Mouse (Mus musculus) hematopoietic stem cell, adult 5-6 weeks (primary cell): ENCODE results near the gene Aspg. TPM values are rescaled to one million over a fixed set of nuclear protein-coding genes. Genes with fewer than 3 reads are reported as not detected.

Experiments
- ATAC-seq, 2 experiments: fragments of 125-278 bp in 1 of 2; replicated peaks in 1 of 2; 2 replicates each; pipeline ENCODE4 v1.8.0; 2016 to 2017; ENCODE audit warnings: inconsistent platforms in 2 of 2, mild to moderate bottlenecking in 2 of 2, moderate number of reproducible peaks in 2 of 2, low read depth in 1 of 2, moderate TSS enrichment in 1 of 2; ENCODE audit not compliant: low FRiP score in 2 of 2, poor library complexity in 2 of 2, severe bottlenecking in 2 of 2, insufficient read depth in 1 of 2, low TSS enrichment in 1 of 2
- total RNA-seq: library from RNA; stranded (forward); fragments of 172-1452, 232-1000 nt; gene quantifications from 2 replicates; pipeline ENCODE4 v1.2.3, GENCODE M21; 2017

Gene Aspg
- total RNA-seq, 1 experiment from 2014 or later, result not detected

GRCm38 (mm10) chr12:112109701-112110100 lies 3.2 kb downstream of the Aspg start:
- ATAC-seq, result no peak

GRCm38 (mm10) chr12:112111323-112111722 lies 4.8 kb downstream of the Aspg start:
- no peak for ATAC-seq

- ATAC-seq, result no peak
Measured at GRCm38 (mm10) chr12:112112235-112112634, 5.8 kb downstream of the Aspg start.

- no peak for ATAC-seq
Measured at GRCm38 (mm10) chr12:112112686-112113396, 6.4 kb downstream of the Aspg start.

GRCm38 (mm10) chr12:112113710-112114109 lies 7.2 kb downstream of the Aspg start:
- ATAC-seq, result peak; percentile 65 to 83; a peak in 3 of 4 replicates

GRCm38 (mm10) chr12:112117006-112117405 lies 10.5 kb downstream of the Aspg start:
- no peak for ATAC-seq

GRCm38 (mm10) chr12:112117649-112118048 lies 11.2 kb downstream of the Aspg start:
- ATAC-seq, result no peak

- ATAC-seq, result no peak
Measured at GRCm38 (mm10) chr12:112121188-112121587, 14.7 kb downstream of the Aspg start.

GRCm38 (mm10) chr12:112125903-112126302 lies 19.4 kb downstream of the Aspg start:
- ATAC-seq, result peak; percentile 34 to 76

GRCm38 (mm10) chr12:112126931-112127635 lies 20.6 kb downstream of the Aspg start:
- no peak for ATAC-seq

- ATAC-seq, result no peak
Measured at GRCm38 (mm10) chr12:112128526-112128925, 22.0 kb downstream of the Aspg start.

- ATAC-seq, result no peak
Measured at GRCm38 (mm10) chr12:112129300-112129856, 22.9 kb downstream of the Aspg start.

- ATAC-seq, result peak; percentile 52 to 65; a peak in 3 of 4 replicates
Measured at GRCm38 (mm10) chr12:112130161-112130860, 23.8 kb downstream of the Aspg start.

GRCm38 (mm10) chr12:112130957-112131356 lies 24.5 kb downstream of the Aspg start:
- no peak for ATAC-seq

- ATAC-seq, result peak; percentile 44 to 56; a peak in 1 of 4 replicates
Measured at GRCm38 (mm10) chr12:112140231-112140630, 33.8 kb downstream of the Aspg start.

GRCm38 (mm10) chr12:112140745-112141144 lies 34.3 kb downstream of the Aspg start:
- no peak for ATAC-seq

GRCm38 (mm10) chr12:112141300-112141699 lies 34.8 kb downstream of the Aspg start:
- ATAC-seq, result 0 out of 4 replicates have a peak, but pooled peaks of 1 of the 2 experiments have one; percentile 26
